Mouse (Mus musculus) CD8-positive naive resting alpha-beta T cell, adult 2 months (primary cell): Measurements from ENCODE around the gene Inip.

ENCODE experiments used
- DNase-seq, 2 experiments: peaks; one replicate each; pipeline ENCODE4 v3.0.0; 2022; ENCODE audit warnings: low read depth in 2 of 2, low spot score in 2 of 2

The Inip gene

GRCm38 (mm10) chr4:59777828-59778227, 23.6 kb downstream of the Inip start:
- DNase-seq = no peak

DNA sequence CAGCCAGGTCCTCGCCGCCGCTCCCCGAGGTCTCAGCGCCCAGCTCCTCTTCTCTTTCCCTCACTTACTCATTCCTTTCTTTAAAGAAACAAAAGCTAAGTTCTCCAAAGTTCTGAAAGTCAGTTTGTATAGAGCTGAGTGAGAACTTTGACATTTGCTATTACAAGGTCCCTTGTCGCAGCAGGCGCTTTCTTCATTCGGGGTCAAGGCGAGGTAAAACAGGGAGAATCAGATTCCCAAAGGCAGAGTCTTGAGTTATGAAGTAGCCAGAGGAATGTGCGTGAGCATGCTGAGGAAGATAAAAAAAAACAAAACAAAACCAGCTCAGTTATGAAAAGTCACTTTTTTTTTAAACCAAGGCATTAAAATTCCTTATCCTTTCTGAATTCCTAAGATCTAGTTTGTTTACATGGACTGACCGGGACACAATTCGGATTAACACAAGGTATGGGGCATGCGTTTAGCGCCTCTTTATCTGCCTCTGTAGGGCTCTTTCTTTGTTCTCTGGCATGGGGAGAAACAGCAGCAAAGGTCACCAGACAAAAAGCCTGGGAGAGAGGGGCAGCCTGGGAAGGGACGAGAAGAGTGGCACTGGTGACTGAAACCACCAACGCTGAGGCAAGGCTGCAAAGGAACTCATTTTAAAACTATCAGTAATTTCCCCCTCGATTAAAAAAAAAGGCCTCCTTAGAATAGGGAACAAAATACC, 29.1 kb downstream of the Inip start:
- DNase-seq = no peak

DNA sequence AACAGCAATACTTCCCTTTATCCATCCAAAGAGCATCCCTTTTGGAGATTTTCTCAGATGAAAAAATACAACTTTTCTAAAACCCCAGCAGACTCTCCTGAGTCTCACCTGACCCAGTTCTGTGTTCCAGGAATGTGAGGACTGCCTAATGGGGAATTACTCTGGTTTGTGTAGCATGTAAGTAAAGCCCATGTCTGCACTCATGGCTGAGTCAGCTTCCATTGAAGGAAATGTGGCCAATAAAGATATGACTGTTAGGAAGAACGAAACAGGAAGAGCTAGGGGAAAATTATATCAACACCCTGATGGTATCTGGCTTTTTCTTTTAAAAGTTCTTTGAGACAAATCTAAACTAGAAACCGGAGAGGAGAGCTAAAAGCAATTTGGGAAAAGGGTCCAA, 33.7 kb downstream of the Inip start:
- DNase-seq = no peak

DNA sequence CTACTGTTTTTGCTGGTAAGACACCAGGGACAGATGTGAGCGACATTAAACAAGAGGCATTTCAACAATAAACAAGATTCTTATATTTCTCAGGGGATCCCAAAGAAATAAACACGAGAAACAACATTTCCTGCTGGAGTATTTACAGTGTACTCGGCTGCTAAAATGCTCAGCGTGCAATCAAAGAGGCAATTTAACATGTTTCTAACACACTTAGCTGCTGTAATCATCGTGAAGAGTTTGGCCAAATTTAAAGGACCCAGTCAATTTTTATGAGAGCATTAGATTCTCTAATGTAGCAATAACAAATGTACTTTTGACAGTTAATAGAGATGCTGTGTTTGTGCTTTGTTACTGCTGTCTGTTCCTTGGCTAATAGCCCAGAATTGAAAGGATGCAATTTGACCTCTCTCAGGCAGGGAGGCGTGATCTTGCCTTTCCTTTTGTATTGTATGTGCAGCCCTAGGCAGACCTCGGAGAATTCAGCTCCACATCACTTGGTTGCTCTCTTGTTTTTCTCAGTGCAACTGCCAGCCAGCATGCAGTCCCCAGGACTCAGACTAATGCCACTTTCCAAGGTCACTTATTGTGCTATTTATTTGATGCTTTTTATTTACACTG, 35.9 kb downstream of the Inip start:
- no peak for DNase-seq

GRCm38 (mm10) chr4:59764950-59765349, 36.4 kb downstream of the Inip start:
- DNase-seq = no peak

DNA sequence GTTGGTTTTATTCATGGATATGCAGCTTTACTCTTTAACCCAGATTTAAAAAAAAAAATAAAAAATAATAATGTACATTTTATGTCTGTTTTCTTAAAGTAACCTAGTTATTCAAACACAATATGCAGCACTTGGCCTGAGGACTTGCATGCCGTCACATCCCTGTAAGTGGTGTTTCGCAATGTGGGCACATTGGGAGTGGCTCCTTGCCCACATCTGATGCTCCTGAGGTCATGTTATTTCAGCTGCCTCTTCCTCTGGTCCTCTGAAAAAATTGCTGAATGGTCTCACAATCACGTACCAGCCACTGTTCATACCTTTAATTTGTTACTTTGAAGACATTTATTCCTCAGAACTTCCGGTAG, 40.0 kb downstream of the Inip start:
- DNase-seq = no peak

DNA sequence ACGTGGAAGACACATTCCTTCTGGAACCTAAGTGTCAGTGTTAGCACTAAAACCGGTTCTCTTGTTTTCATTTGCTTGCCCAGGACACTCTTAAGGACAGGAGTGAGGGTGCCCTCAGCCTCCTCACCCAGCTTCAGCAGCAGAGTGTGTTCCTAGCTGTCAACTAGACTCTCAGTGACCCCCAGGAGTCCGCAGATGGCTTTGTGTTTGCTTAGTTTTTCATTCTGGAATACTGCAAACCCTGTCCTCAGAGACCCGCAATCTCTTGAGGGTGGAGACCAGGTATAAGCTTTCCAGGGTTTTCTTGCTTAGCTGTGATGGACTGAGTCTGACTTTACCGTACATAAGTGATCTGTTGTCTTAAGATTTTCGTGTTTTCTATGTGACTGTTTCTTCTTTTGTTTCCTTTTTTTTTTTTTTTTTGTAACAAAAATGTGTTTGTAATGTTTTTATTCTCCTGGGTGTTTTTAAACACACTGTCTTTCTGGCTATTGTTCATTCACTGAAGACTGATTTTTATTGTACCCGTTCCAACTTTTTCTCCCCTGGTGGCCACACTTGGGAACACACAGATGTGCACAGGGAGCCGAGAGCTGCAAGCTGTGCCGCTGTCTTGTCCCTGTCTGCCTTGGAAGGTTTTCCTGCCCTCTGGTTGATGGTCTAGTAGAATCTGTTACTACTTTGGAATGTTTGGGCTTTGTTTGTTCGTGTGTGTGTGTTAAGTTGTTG, 40.6 kb downstream of the Inip start:
- DNase-seq = no peak

- DNase-seq = no peak
Measured at GRCm38 (mm10) chr4:59760016-59760415, 41.4 kb downstream of the Inip start.

DNA sequence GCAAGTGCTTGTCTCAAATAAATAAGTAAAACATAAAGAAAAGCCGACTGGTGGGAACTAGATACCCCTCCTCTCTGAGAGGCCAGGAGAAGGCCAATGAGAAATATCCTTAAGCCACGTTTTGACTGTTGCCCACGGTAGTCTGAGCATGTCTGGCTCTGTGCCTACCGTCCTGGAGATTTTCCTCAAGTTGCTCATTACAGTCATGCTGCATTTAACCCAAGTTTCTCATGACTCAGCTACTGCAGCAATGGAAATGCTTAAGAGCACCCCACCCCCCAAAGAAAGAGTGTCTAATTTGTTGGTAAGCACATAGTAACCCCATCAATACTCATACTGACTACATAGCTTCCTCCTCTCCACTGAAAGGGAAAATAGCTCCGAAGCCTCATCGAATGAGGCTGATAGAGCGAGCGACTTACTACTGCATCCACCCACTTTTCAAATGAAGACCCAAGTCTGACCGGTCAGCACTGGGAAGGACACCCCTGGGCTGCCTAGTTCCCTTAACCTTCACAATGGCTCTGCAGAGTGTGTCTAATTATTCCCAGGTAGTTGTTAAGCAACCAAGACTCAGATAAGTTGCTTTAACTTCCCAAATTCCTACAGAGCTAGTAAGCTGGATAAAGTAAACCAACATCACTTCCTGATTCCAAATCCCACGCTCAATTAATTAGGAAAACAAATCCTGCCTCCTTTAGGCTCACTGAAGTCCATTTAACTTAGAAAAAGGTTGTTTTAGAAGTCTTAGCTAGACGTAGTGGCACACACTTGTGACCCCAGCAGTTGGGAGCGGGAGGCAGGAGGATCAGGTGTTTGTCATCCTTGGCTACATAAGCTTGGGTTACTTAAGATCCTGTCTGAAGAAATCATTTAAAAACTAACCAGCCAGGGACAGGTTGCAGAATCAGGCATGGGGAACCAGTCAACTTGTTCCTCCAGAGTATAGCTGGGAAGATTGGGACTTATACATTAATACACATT, 43.6 kb downstream of the Inip start:
- DNase-seq = no peak

DNA sequence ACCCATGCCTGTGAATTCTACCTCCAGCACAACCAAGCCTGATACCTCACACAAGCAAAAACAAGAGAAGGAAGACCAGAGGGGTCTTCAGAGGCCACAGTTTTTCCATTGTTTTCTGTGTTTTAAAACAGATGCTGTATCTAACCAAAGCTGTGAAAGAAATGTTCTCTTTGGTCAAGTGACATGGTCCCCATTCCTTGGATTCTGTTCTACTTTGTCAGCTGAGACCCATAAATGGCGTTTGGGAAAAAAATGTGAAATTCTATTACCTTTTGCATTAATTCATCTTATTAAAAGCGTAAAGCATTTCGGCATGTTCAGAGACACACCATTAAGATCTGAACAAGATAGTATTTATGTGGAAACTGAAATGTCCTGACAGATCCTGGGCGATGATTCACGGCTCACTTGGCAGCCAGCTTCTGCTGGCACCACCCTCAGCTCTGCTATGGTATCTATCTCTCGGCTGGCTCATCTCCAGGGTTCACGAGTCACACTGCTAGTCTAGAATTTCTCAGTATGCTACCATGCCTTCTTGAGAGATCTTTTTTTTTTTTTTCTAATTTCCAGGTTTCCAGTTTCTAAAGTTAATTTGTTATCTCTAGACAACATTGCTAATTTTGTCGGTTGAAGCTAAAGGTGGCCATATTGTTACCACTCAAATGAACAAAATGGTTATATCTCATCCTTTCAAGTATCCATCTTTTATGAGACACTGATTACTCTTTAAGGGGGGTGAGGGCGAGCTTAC, 44.9 kb downstream of the Inip start:
- DNase-seq = no peak

GRCm38 (mm10) chr4:59753491-59754140, 47.8 kb downstream of the Inip start:
- DNase-seq = no peak

DNA sequence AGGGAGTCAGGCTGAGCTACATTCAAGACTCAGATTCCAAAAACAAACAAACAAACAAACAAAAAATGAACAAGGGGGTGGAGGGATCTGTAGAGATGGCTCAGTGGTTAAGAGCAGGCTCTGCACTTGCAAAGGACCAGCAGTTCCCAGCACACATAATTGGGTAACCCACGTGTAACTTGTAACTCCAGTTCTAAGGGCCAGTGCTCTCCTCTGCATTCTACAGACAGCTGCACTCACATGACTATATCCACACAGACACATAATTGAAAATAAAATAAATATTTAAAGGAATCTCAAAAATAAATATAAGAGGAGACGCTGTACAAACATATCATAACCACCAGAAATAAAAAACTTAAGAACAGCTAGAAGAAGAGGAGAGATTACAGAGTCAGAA, 61.5 kb downstream of the Inip start:
- DNase-seq = no peak

DNA sequence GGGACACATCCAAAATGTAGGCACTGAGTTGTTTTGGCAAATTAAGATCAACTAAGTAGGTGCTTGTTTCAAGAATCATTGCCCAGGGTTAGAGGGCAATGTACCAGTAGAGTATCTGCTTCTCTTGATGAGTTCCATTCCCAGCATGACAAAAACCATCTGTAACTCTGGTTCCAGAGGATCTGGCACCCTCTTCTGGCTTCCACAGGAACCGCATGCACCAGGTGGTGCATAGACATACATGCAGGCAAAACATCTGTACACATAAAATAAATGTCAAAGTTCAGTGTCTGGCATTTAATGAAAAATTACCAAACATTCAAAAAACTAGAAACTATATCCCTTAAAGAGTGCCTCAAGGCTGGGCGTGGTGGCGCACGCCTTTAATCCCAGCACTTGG, 62.1 kb downstream of the Inip start:
- no peak for DNase-seq

- no peak for DNase-seq
Measured at GRCm38 (mm10) chr4:59731544-59731943, 69.8 kb downstream of the Inip start.

DNA sequence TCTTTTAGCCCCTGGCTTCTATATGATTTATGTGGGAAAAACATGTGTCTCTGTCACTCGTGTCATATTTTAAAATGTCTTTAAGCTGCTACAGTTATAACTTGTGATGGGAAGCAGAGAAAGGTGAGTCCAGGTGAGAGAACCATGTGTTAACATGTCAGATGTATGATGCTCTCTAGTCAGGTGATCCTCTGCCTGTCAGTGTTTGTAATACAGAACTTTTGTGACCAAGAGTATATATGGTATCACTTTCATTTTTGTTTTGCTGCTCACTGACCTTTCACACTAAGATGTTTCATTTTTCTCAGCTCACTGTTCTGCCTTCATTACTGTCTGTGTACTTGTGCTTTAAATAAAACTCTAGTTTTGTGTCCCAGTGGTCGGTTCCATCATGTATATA, 72.5 kb downstream of the Inip start:
- DNase-seq = no peak

- DNase-seq = no peak
Measured at GRCm38 (mm10) chr4:59727878-59728261, 73.5 kb downstream of the Inip start.

GRCm38 (mm10) chr4:59727187-59727877, 74.1 kb downstream of the Inip start:
- DNase-seq = no peak

DNA sequence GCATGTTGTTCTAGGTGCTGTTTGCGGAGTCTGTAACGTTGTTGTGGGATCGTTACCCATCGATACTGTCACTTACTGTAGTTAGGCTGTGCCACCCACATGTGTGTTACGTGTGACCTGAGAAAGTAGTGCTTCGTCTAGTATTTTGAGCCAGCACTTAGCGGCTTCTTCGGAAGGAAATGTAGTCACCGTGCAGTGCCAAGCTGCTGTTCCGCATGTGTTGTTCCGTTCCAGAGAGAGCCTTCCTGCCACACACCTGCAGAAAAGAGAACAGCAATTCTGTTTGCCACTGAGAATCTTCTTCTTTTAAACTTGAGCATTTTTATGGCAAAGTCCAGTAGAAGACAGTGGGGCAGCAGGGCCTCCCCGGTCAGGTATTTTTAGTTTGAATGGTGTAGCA, 74.9 kb downstream of the Inip start:
- no peak for DNase-seq

- DNase-seq = no peak
Measured at GRCm38 (mm10) chr4:59725579-59725978, 75.8 kb downstream of the Inip start.

GRCm38 (mm10) chr4:59721811-59722210, 79.6 kb downstream of the Inip start:
- no peak for DNase-seq
